Mouse (Mus musculus) heart, embryonic 11.5 days (tissue): ENCODE results near the gene Aldh4a1. TPM values are rescaled to one million over a fixed set of nuclear protein-coding genes. Genes with fewer than 3 reads are reported as not detected.

Experiments
- ATAC-seq: fragments of 200-750 bp; cut with Nextera tagmentation; replicated peaks from 2 replicates; pipeline ENCODE4 v1.8.0; 2017; ENCODE audit warnings: moderate library complexity; ENCODE audit not compliant: insufficient number of reproducible peaks, low FRiP score, low TSS enrichment
- H3K27ac ChIP-seq: fragments of 300-500 bp; sonication (generic); 2 replicates; pipeline ENCODE4 v1.5.1; 2014; ENCODE audit warnings: mild to moderate bottlenecking, low read depth, low read length
- H3K27me3 ChIP-seq: fragments of 300-500 bp; sonication (generic); 2 replicates; pipeline ENCODE4 v1.6.1; 2014; ENCODE audit warnings: mild to moderate bottlenecking, low read length, mixed read lengths; ENCODE audit not compliant: control insufficient read depth, insufficient read depth
- H3K36me3 ChIP-seq: fragments of 300-500 bp; sonication (generic); 2 replicates; pipeline ENCODE4 v1.6.1; 2014; ENCODE audit warnings: mild to moderate bottlenecking, low read length, moderate library complexity, mixed read lengths; ENCODE audit not compliant: control insufficient read depth, insufficient read depth
- H3K4me1 ChIP-seq: fragments of 300-500 bp; sonication (generic); 2 replicates; pipeline ENCODE4 v1.6.1; 2014; ENCODE audit warnings: low read length; ENCODE audit not compliant: control insufficient read depth, insufficient read depth
- H3K4me2 ChIP-seq: fragments of 300-500 bp; sonication (generic); 2 replicates; pipeline ENCODE4 v1.6.1; 2014; ENCODE audit warnings: mild to moderate bottlenecking, moderate library complexity
- H3K4me3 ChIP-seq: fragments of 300-500 bp; sonication (generic); 2 replicates; pipeline ENCODE4 v1.5.1; 2014; ENCODE audit warnings: low read depth, low read length
- H3K9ac ChIP-seq: fragments of 300-500 bp; sonication (generic); 2 replicates; pipeline ENCODE4 v1.6.1; 2014; ENCODE audit warnings: mild to moderate bottlenecking, low read depth, low read length, moderate library complexity
- H3K9me3 ChIP-seq: fragments of 300-500 bp; sonication (generic); replicated peaks from 2 replicates; pipeline ENCODE4 v1.6.1; 2016; ENCODE audit warnings: low read length; ENCODE audit not compliant: control insufficient read depth
- WGBS: fragments of 180-500 bp; shearing (Covaris S2); extraction: QIAGEN DNeasy Blood & Tissue Kit; methylation state at CpG from one replicate; pipeline ENCODE4 v1.1.7; 2014; ENCODE audit not compliant: insufficient replicate concordance; 5-methylcytosine and 5-hydroxymethylcytosine counted together
- polyA plus RNA-seq: library from polyadenylated mRNA; unstranded; fragments of >200 nt; fragmentation: Nextera tagmentation; extraction: Ambion mirVana; gene quantifications from 2 replicates; pipeline ENCODE4 v1.2.1, GENCODE M21; 2014

Gene Aldh4a1
- polyA plus RNA-seq, 1 experiment from 2014 or later: 11.8 TPM

- H3K36me3 ChIP-seq: no peaks in the 10 kb centered on the region
- no peaks in the 10 kb centered on the region for H3K9me3 ChIP-seq
- peak overlapping the region; percentile 77 for H3K4me3 ChIP-seq
- no peaks in the 10 kb centered on the region for H3K27me3 ChIP-seq
- WGBS: 25% methylated on average over 21 of the region's 21 CpGs
- peak overlapping the region; percentile 91 for H3K4me2 ChIP-seq
- H3K27ac ChIP-seq: peak overlapping the region; percentile 70; the same call in 1 of the 2 replicates
- H3K9ac ChIP-seq: peak overlapping the region; percentile 80
- no peak for ATAC-seq
- 0 out of 2 replicates have a peak, but pooled peaks cover 5% of the 10 kb centered on the region for H3K4me1 ChIP-seq
These were observed 909 bp downstream of the Aldh4a1 start for GRCm38 (mm10) chr4:139623434-139624115.

GRCm38 (mm10) chr4:139624116-139624489, 1.4 kb downstream of the Aldh4a1 start:
- 69% methylated on average over 5 of the region's 5 CpGs for WGBS
- Histone ChIP-seq H3K9me3 (no peaks in the 10 kb centered on the region), H3K4me2 (no peak overlapping the region), H3K4me1 (0 out of 2 replicates have a peak, but pooled peaks cover 5% of the 10 kb centered on the region), H3K36me3 (no peaks in the 10 kb centered on the region), H3K27me3 (no peaks in the 10 kb centered on the region), H3K27ac (no peak overlapping the region), H3K9ac (no peak overlapping the region), H3K4me3 (no peak overlapping the region)
- ATAC-seq: no peak

GRCm38 (mm10) chr4:139624706-139625105, 2.0 kb downstream of the Aldh4a1 start:
- H3K4me2 ChIP-seq: no peak overlapping the region
- 0 out of 2 replicates have a peak, but pooled peaks cover 5% of the 10 kb centered on the region for H3K4me1 ChIP-seq
- no peaks in the 10 kb centered on the region for H3K9me3 ChIP-seq
- 76% methylated on average over 10 of the region's 10 CpGs for WGBS
- no peaks in the 10 kb centered on the region for H3K36me3 ChIP-seq
- no peak overlapping the region for H3K4me3 ChIP-seq
- no peak for ATAC-seq
- no peak overlapping the region; the same call in 1 of the 2 replicates for H3K9ac ChIP-seq
- H3K27me3 ChIP-seq: no peaks in the 10 kb centered on the region
- no peak overlapping the region for H3K27ac ChIP-seq

DNA sequence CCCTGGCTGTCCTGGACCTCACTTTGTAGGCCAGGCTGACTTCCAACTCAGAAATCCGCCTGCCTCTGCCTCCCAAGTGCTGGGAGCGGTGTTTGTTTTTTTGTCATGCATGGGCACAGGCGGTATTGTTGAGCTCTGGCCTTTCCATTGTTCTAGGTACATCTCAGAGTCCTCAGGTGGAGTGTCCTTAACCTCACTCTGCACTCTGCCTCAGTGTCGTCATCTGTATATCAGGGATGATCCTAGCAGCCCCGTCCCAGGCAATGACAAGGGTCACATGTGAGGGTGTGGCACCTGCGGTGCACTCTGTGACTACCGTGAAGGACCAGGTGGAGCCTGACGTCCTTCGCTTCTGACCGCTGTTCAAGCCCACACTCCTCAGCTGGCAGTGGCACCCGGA, 4.7 kb downstream of the Aldh4a1 start:
- Histone ChIP-seq H3K36me3 (no peaks in the 10 kb centered on the region), H3K27me3 (no peaks in the 10 kb centered on the region), H3K4me1 (0 out of 2 replicates have a peak, but pooled peaks cover 5% of the 10 kb centered on the region), H3K9me3 (no peaks in the 10 kb centered on the region), H3K9ac (no peak overlapping the region), H3K4me2 (no peak overlapping the region), H3K27ac (no peak overlapping the region), H3K4me3 (no peak overlapping the region)
- WGBS: 85% methylated on average over 11 of the region's 11 CpGs
- ATAC-seq: no peak

GRCm38 (mm10) chr4:139630171-139630570, 7.5 kb downstream of the Aldh4a1 start:
- Histone ChIP-seq H3K4me1 (no peaks in the 10 kb centered on the region), H3K27ac (no peak overlapping the region), H3K27me3 (0 out of 2 replicates have a peak, but pooled peaks cover 6% of the 10 kb centered on the region), H3K4me2 (no peak overlapping the region), H3K9me3 (no peaks in the 10 kb centered on the region), H3K36me3 (no peaks in the 10 kb centered on the region), H3K9ac (no peak overlapping the region), H3K4me3 (no peak overlapping the region)
- WGBS: 66% methylated on average over 10 of the region's 10 CpGs
- no peak for ATAC-seq

DNA sequence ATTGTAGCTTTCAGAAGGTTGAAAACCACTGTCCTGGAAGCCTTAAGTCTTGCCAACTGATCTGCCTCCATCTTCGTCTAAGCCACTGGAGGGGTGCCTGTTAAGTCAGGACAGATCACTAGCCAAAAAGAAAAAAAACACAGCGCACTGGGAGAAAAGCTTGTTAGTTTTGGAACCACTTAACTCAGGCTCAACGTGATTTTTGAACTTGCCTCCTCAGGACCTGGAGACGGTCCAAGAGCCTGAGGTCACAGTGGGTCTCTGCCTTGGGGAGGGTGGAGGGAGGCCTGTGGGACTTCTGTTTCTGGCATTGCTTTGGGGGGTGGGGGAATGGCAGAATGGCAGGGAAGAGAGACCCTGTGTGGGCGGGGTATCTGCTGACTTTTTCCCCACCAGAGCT, 8.5 kb downstream of the Aldh4a1 start:
- Histone ChIP-seq H3K4me2 (no peak overlapping the region), H3K4me3 (no peak overlapping the region), H3K4me1 (no peaks in the 10 kb centered on the region), H3K9me3 (no peaks in the 10 kb centered on the region), H3K36me3 (no peaks in the 10 kb centered on the region), H3K27me3 (0 out of 2 replicates have a peak, but pooled peaks cover 6% of the 10 kb centered on the region), H3K9ac (no peak overlapping the region), H3K27ac (no peak overlapping the region)
- 65% methylated on average over 5 of the region's 5 CpGs for WGBS
- no peak for ATAC-seq

DNA sequence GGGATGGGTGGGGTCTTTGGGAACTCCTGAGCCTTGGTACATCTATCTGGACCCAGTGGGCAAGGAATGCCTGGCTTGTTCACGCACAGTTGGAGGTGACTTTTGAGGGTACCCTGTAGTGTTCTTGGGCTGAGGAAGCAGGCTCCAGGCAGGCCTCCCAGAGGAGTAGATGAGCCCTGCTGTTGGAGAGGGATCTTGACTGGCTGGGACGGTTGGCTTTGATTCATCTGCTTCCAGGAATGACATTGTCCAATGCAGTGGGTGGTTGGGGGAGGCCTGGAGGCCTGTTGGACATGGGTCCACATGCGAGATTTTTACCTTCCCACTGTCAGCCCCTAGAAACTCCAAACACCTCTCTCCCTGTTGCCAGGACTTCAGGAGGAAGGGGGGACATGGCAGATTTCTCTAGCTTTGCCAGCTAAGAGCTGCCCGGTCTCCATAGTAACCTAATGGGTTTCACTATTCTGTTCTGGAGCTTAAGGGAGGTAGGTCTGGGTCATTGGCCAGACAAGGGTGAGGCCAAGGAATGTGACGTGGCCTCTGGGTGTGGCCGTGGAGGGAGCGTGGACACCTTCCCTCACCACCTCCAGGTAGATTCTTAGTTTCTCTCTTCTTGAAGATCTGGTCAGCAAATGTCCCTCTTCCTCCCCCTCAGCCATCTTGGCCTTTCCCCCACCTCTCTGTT, 9.0 kb downstream of the Aldh4a1 start:
- Histone ChIP-seq H3K4me2 (no peak overlapping the region), H3K27ac (no peak overlapping the region), H3K27me3 (0 out of 2 replicates have a peak, but pooled peaks cover 7% of the 10 kb centered on the region), H3K36me3 (no peaks in the 10 kb centered on the region), H3K4me1 (no peaks in the 10 kb centered on the region), H3K4me3 (no peak overlapping the region), H3K9ac (no peak overlapping the region), H3K9me3 (no peaks in the 10 kb centered on the region)
- no peak for ATAC-seq
- WGBS: 80% methylated on average over 7 of the region's 7 CpGs

DNA sequence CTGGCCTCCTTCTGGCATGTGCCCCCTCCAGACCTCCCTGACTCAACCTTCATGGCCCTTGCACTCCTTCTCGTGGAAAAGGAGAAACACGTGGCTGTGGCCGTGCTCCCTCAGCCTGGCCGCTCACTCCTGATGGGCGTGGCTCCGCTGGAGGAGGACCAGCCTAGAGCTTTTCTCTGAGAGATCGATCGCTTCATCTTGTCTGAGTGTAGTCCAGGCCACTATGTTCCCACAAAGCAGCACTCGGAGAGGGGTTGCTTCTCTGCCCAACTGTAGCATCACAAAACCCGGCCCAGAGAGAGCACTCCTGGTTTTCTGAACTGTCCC, 9.6 kb downstream of the Aldh4a1 start:
- no peak overlapping the region for H3K27ac ChIP-seq
- no peak for ATAC-seq
- H3K9me3 ChIP-seq: no peaks in the 10 kb centered on the region
- no peaks in the 10 kb centered on the region for H3K36me3 ChIP-seq
- no peak overlapping the region for H3K9ac ChIP-seq
- 80% methylated on average over 10 of the region's 10 CpGs for WGBS
- H3K4me1 ChIP-seq: no peaks in the 10 kb centered on the region
- no peak overlapping the region for H3K4me2 ChIP-seq
- H3K27me3 ChIP-seq: peaks cover 11% of the 10 kb centered on the region; the same call in 1 of the 2 replicates
- no peak overlapping the region for H3K4me3 ChIP-seq
